Mouse (Mus musculus) E14TG2a.4 (cell line): ENCODE measurements around the gene Trmu.

ENCODE experiments used
- CTCF ChIP-seq: conservative IDR thresholded peaks from 2 replicates; pipeline ENCODE4 v1.5.1; 2014; ENCODE audit warnings: low read length
- POU5F1 ChIP-seq: IDR thresholded peaks from 2 replicates; pipeline ENCODE4 v1.6.1; 2014; ENCODE audit warnings: low read length, borderline replicate concordance

GRCm38 (mm10) chr15:85891971-85892370, 12.9 kb downstream of the Trmu start:
- TF ChIP-seq CTCF (no peak), POU5F1 (no peak)
